Mouse (Mus musculus) embryonic facial prominence, embryonic 10.5 days (tissue): ENCODE measurements around the gene Rasal1. TPM values are rescaled to one million over a fixed set of nuclear protein-coding genes. Genes with fewer than 3 reads are reported as not detected.
A peak's percentile ranks its signal among the peaks of the same experiment; 100 is the strongest.

Source experiments
- DNase-seq: peaks from one replicate; pipeline ENCODE4 v3.0.0-alpha.2; 2017; ENCODE audit warnings: low spot score
- H3K27ac ChIP-seq: fragments of 300-500 bp; sonication (generic); replicated peaks from 2 replicates; pipeline ENCODE4 v1.5.1; 2016; ENCODE audit warnings: mild to moderate bottlenecking
- H3K27me3 ChIP-seq: fragments of 300-500 bp; sonication (generic); replicated peaks from 2 replicates; pipeline ENCODE4 v1.6.1; 2016; ENCODE audit warnings: low read depth, mild to moderate bottlenecking; ENCODE audit not compliant: poor library complexity, severe bottlenecking
- H3K36me3 ChIP-seq: fragments of 300-500 bp; sonication (generic); replicated peaks from 2 replicates; pipeline ENCODE4 v1.6.1; 2016; ENCODE audit warnings: mild to moderate bottlenecking, moderate library complexity
- H3K4me1 ChIP-seq: fragments of 300-500 bp; sonication (generic); 2 replicates; pipeline ENCODE4 v1.6.1; 2016
- H3K4me3 ChIP-seq: fragments of 300-500 bp; sonication (generic); 2 replicates; pipeline ENCODE4 v1.5.1; 2016; ENCODE audit warnings: mild to moderate bottlenecking, moderate library complexity
- H3K9me3 ChIP-seq: fragments of 300-500 bp; sonication (generic); 2 replicates; pipeline ENCODE4 v1.6.1; 2016; ENCODE audit warnings: mild to moderate bottlenecking
- WGBS: fragments of 180-500 bp; shearing (Covaris S2); methylation state at CpG from one replicate; pipeline ENCODE4 v1.1.7; 2016; 5-methylcytosine and 5-hydroxymethylcytosine counted together
- polyA plus RNA-seq: library from polyadenylated mRNA; unstranded; fragments of >200 nt; fragmentation: Nextera tagmentation; extraction: Ambion mirVana; gene quantifications from 2 replicates; pipeline ENCODE4 v1.2.1, GENCODE M21; 2016

Gene Rasal1
- polyA plus RNA-seq, 1 experiment from 2014 or later, result 0.07 TPM

GRCm38 (mm10) chr5:120704421-120704820 lies 55.8 kb downstream of the Rasal1 start:
- H3K27me3 ChIP-seq, result peaks cover 95% of the 10 kb centered on the region
- no peak overlapping the region for H3K4me3 ChIP-seq
- peaks cover 25% of the 10 kb centered on the region for H3K4me1 ChIP-seq
- WGBS, result 53% methylated on average over 6 of the region's 6 CpGs
- no peaks in the 10 kb centered on the region for H3K36me3 ChIP-seq
- no peak overlapping the region for H3K27ac ChIP-seq
- DNase-seq, result no peak
- H3K9me3 ChIP-seq, result no peaks in the 10 kb centered on the region

GRCm38 (mm10) chr5:120706541-120706940 lies 57.9 kb downstream of the Rasal1 start:
- peak; percentile 78 for DNase-seq
- H3K4me3 ChIP-seq, result peak overlapping the region; percentile 50
- peaks cover 95% of the 10 kb centered on the region for H3K27me3 ChIP-seq
- H3K9me3 ChIP-seq, result no peaks in the 10 kb centered on the region
- no peaks in the 10 kb centered on the region for H3K36me3 ChIP-seq
- peak overlapping the region; percentile 63 for H3K27ac ChIP-seq
- 2% methylated on average over 16 of the region's 16 CpGs for WGBS
- peaks cover 43% of the 10 kb centered on the region for H3K4me1 ChIP-seq

- Histone ChIP-seq H3K9me3 (no peaks in the 10 kb centered on the region), H3K36me3 (no peaks in the 10 kb centered on the region), H3K4me1 (peaks cover 44% of the 10 kb centered on the region), H3K4me3 (peak overlapping the region; percentile 50), H3K27ac (peak overlapping the region; percentile 63), H3K27me3 (peaks cover 95% of the 10 kb centered on the region)
- no peak for DNase-seq
- WGBS, result 35% methylated on average over 13 of the region's 13 CpGs
Measured at GRCm38 (mm10) chr5:120706976-120707375, 58.4 kb downstream of the Rasal1 start.

- Histone ChIP-seq H3K9me3 (no peaks in the 10 kb centered on the region), H3K27ac (peak overlapping the region; percentile 74), H3K4me3 (peak overlapping the region; percentile 61), H3K36me3 (no peaks in the 10 kb centered on the region), H3K4me1 (peaks cover 34% of the 10 kb centered on the region), H3K27me3 (peaks cover 98% of the 10 kb centered on the region)
- 4% methylated on average over 40 of the region's 40 CpGs for WGBS
- DNase-seq, result peak; percentile 55
Measured at GRCm38 (mm10) chr5:120710161-120710825, 61.7 kb downstream of the Rasal1 start.

- Histone ChIP-seq H3K27ac (peak overlapping the region; percentile 74), H3K36me3 (no peaks in the 10 kb centered on the region), H3K9me3 (no peaks in the 10 kb centered on the region), H3K4me1 (peaks cover 31% of the 10 kb centered on the region), H3K27me3 (peaks cover 98% of the 10 kb centered on the region), H3K4me3 (peak overlapping the region; percentile 61)
- 2% methylated on average over 34 of the region's 34 CpGs for WGBS
- no peak for DNase-seq
Measured at GRCm38 (mm10) chr5:120710826-120711248, 62.2 kb downstream of the Rasal1 start.

- Histone ChIP-seq H3K36me3 (no peaks in the 10 kb centered on the region), H3K9me3 (no peaks in the 10 kb centered on the region), H3K27ac (peak overlapping the region; percentile 74; the same call in 1 of the 2 replicates), H3K4me3 (peak overlapping the region; percentile 61), H3K27me3 (peaks cover 98% of the 10 kb centered on the region), H3K4me1 (peaks cover 25% of the 10 kb centered on the region)
- 2% methylated on average over 39 of the region's 43 CpGs for WGBS
- peak; percentile 51 for DNase-seq
Measured at GRCm38 (mm10) chr5:120711416-120711815, 62.8 kb downstream of the Rasal1 start.

- no peaks in the 10 kb centered on the region for H3K36me3 ChIP-seq
- H3K9me3 ChIP-seq, result no peaks in the 10 kb centered on the region
- H3K4me3 ChIP-seq, result peak within 1 kb of the TSS; percentile 61
- peaks cover 96% of the 10 kb centered on the region for H3K27me3 ChIP-seq
- WGBS, result 28% methylated on average over 3 of the region's 3 CpGs
- H3K27ac ChIP-seq, result peak within 1 kb of the TSS; percentile 74
- DNase-seq, result no peak
- H3K4me1 ChIP-seq, result peaks cover 22% of the 10 kb centered on the region
Measured at GRCm38 (mm10) chr5:120711827-120712226, 63.2 kb downstream of the Rasal1 start, which contains the start of gene Dtx1. Gene Dtx1, minus strand, starts transcription at chr5:120711927.

GRCm38 (mm10) chr5:120712721-120713120 lies 64.1 kb downstream of the Rasal1 start:
- peaks cover 25% of the 10 kb centered on the region for H3K4me1 ChIP-seq
- no peak overlapping the region for H3K27ac ChIP-seq
- H3K36me3 ChIP-seq, result no peaks in the 10 kb centered on the region
- WGBS, result 86% methylated on average over 8 of the region's 8 CpGs
- H3K27me3 ChIP-seq, result peaks cover 88% of the 10 kb centered on the region
- H3K4me3 ChIP-seq, result no peak overlapping the region
- H3K9me3 ChIP-seq, result no peaks in the 10 kb centered on the region
- DNase-seq, result no peak

- H3K27me3 ChIP-seq, result peaks cover 72% of the 10 kb centered on the region
- H3K27ac ChIP-seq, result no peak overlapping the region
- no peak overlapping the region for H3K4me3 ChIP-seq
- WGBS, result 4% methylated on average over 16 of the region's 16 CpGs
- 0 out of 2 replicates have a peak, but pooled peaks cover under 1% of the 10 kb centered on the region for H3K9me3 ChIP-seq
- H3K4me1 ChIP-seq, result peaks cover 29% of the 10 kb centered on the region
- no peaks in the 10 kb centered on the region for H3K36me3 ChIP-seq
- DNase-seq, result peak; percentile 86
Measured at GRCm38 (mm10) chr5:120714314-120714713, 65.7 kb downstream of the Rasal1 start.

GRCm38 (mm10) chr5:120717136-120717535 lies 68.5 kb downstream of the Rasal1 start:
- no peak overlapping the region for H3K4me3 ChIP-seq
- no peak for DNase-seq
- H3K36me3 ChIP-seq, result no peaks in the 10 kb centered on the region
- WGBS, result 78% methylated on average over 10 of the region's 10 CpGs
- H3K4me1 ChIP-seq, result peaks cover 11% of the 10 kb centered on the region
- 0 out of 2 replicates have a peak, but pooled peaks cover 7% of the 10 kb centered on the region for H3K9me3 ChIP-seq
- H3K27me3 ChIP-seq, result peaks cover 44% of the 10 kb centered on the region
- no peak overlapping the region for H3K27ac ChIP-seq

GRCm38 (mm10) chr5:120718600-120719378 lies 70.2 kb downstream of the Rasal1 start:
- Histone ChIP-seq H3K4me3 (no peak overlapping the region), H3K27me3 (peaks cover 27% of the 10 kb centered on the region), H3K9me3 (0 out of 2 replicates have a peak, but pooled peaks cover 7% of the 10 kb centered on the region), H3K4me1 (peaks cover 11% of the 10 kb centered on the region), H3K36me3 (no peaks in the 10 kb centered on the region), H3K27ac (no peak overlapping the region)
- DNase-seq, result peak; percentile 38
- 58% methylated on average over 15 of the region's 15 CpGs for WGBS

- Histone ChIP-seq H3K27ac (no peak overlapping the region), H3K4me1 (peaks cover 13% of the 10 kb centered on the region), H3K36me3 (no peaks in the 10 kb centered on the region), H3K9me3 (0 out of 2 replicates have a peak, but pooled peaks cover 7% of the 10 kb centered on the region), H3K4me3 (no peak overlapping the region), H3K27me3 (peaks cover 5% of the 10 kb centered on the region)
- no peak for DNase-seq
- WGBS, result 62% methylated on average over 7 of the region's 7 CpGs
Measured at GRCm38 (mm10) chr5:120721005-120721404, 72.4 kb downstream of the Rasal1 start.
